Mouse (Mus musculus) kidney, postnatal 14 days (tissue): ENCODE data around the gene Anks1b.
"Not testable (repeated sequence)": the region's sequence is repeated elsewhere in the genome, so short reads cannot be mapped to it uniquely, and the experiment has no call there.

Source experiments
- DNase-seq: peaks from one replicate; pipeline ENCODE4 v3.0.0; 2022; ENCODE audit warnings: mixed read lengths

The Anks1b gene

GRCm38 (mm10) chr10:90596142-90596541, 722.8 kb downstream of the Anks1b start:
- DNase-seq = no peak

GRCm38 (mm10) chr10:90596576-90596975, 723.3 kb downstream of the Anks1b start:
- DNase-seq = no peak

GRCm38 (mm10) chr10:90599149-90599548, 725.8 kb downstream of the Anks1b start:
- no peak for DNase-seq

- no peak for DNase-seq
Measured at GRCm38 (mm10) chr10:90599726-90600531, 726.6 kb downstream of the Anks1b start.

- DNase-seq = no peak
Measured at GRCm38 (mm10) chr10:90607586-90607985, 734.3 kb downstream of the Anks1b start.

GRCm38 (mm10) chr10:90609437-90609836, 736.1 kb downstream of the Anks1b start:
- no peak for DNase-seq

GRCm38 (mm10) chr10:90613051-90613450, 739.7 kb downstream of the Anks1b start:
- DNase-seq = no peak

- no peak for DNase-seq
Measured at GRCm38 (mm10) chr10:90615196-90615595, 741.9 kb downstream of the Anks1b start.

- DNase-seq = no peak
Measured at GRCm38 (mm10) chr10:90616622-90617021, 743.3 kb downstream of the Anks1b start.

GRCm38 (mm10) chr10:90617664-90618296, 744.5 kb downstream of the Anks1b start:
- no peak for DNase-seq

- no peak for DNase-seq
Measured at GRCm38 (mm10) chr10:90627532-90627931, 754.2 kb downstream of the Anks1b start.

- DNase-seq = no peak
Measured at GRCm38 (mm10) chr10:90630099-90630698, 756.9 kb downstream of the Anks1b start.

- DNase-seq = not testable (repeated sequence)
Measured at GRCm38 (mm10) chr10:90630794-90631193, 757.5 kb downstream of the Anks1b start.

- DNase-seq = no peak
Measured at GRCm38 (mm10) chr10:90637352-90637751, 764.0 kb downstream of the Anks1b start.

- DNase-seq = no peak
Measured at GRCm38 (mm10) chr10:90649681-90650080, 776.4 kb downstream of the Anks1b start.

- DNase-seq = no peak
Measured at GRCm38 (mm10) chr10:90657416-90658120, 784.3 kb downstream of the Anks1b start.

GRCm38 (mm10) chr10:90666746-90667145, 793.4 kb downstream of the Anks1b start:
- DNase-seq = no peak

GRCm38 (mm10) chr10:90670291-90670690, 797.0 kb downstream of the Anks1b start:
- no peak for DNase-seq

GRCm38 (mm10) chr10:90672135-90672534, 798.8 kb downstream of the Anks1b start:
- no peak for DNase-seq

GRCm38 (mm10) chr10:90674362-90674761, 801.1 kb downstream of the Anks1b start:
- DNase-seq = no peak

- DNase-seq = no peak
Measured at GRCm38 (mm10) chr10:90677421-90677820, 804.1 kb downstream of the Anks1b start.

GRCm38 (mm10) chr10:90679713-90680470, 806.6 kb downstream of the Anks1b start:
- no peak for DNase-seq
